Mouse (Mus musculus) embryonic fibroblast, embryonic 13.5 days (primary cell): ENCODE measurements around the gene Nkain2. TPM values are rescaled to one million over a fixed set of nuclear protein-coding genes. Genes with fewer than 3 reads are reported as not detected.

ENCODE experiments used
- H3K27ac ChIP-seq: 2 replicates; pipeline ENCODE4 v1.5.1; 2012; ENCODE audit warnings: low read length, control low read depth, inconsistent platforms; ENCODE audit not compliant: insufficient read depth
- H3K4me1 ChIP-seq: 2 replicates; pipeline ENCODE4 v1.6.1; 2011; ENCODE audit warnings: low read length; ENCODE audit not compliant: control insufficient read depth, insufficient read depth
- H3K4me3 ChIP-seq: 2 replicates; pipeline ENCODE4 v1.5.1; 2011; ENCODE audit warnings: mild to moderate bottlenecking, control low read depth, low read length; ENCODE audit not compliant: insufficient read depth
- CTCF ChIP-seq: IDR thresholded peaks from 2 replicates; pipeline ENCODE4 v1.5.1; 2011; ENCODE audit warnings: mild to moderate bottlenecking, control low read depth, low read length, moderate library complexity, borderline replicate concordance; ENCODE audit not compliant: insufficient read depth
- POLR2A ChIP-seq: IDR thresholded peaks from 2 replicates; pipeline ENCODE4 v1.6.1; 2011; ENCODE audit warnings: low read depth, mild to moderate bottlenecking, control low read depth, low read length, moderate library complexity
- polyA plus RNA-seq: library from polyadenylated mRNA; stranded (reverse); fragments of >200 nt; gene quantifications from 2 replicates; pipeline ENCODE4 v1.2.4, GENCODE M21; 2011; ENCODE audit warnings: low read depth; ENCODE audit not compliant: missing spikeins, insufficient read length

Gene Nkain2
- polyA plus RNA-seq, 1 experiment: not detected

DNA sequence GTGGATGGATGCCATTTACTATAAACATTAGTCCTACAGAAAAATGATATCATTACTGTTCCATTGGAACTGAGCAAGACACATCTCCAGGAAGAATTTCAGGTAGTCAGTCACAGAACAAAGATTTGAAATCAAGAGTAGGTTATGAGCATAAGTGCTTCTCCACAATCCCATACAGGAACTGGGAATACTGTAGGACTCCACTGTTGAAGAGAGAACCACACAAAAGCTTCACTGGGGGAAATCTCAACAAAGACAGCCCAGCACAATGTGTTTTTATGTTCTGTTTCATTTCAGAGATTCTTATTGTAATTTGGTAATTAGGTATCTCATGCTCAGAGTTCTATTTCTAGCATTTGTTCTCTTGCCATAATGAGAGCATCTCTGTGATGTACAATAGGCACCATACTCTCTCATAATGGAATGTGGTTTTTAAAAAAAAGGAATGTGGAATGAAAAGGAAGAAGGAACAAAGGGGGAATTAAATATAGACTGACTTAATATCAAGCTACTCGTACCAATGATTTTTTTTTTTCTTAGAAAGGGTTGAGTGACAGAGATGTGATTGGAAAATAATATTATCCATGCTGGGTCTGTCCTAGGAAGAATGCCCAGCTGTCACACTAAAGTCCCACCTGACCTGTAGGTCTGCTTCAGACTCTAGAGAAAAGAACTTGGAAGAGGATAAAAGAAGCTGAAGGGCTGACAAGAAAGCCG, 313.5 kb downstream of the Nkain2 start:
- Histone ChIP-seq H3K4me3 (no peak overlapping the region), H3K27ac (no peak overlapping the region), H3K4me1 (no peaks in the 10 kb centered on the region)
- TF ChIP-seq POLR2A: no peak
- no peak for TF ChIP-seq CTCF

DNA sequence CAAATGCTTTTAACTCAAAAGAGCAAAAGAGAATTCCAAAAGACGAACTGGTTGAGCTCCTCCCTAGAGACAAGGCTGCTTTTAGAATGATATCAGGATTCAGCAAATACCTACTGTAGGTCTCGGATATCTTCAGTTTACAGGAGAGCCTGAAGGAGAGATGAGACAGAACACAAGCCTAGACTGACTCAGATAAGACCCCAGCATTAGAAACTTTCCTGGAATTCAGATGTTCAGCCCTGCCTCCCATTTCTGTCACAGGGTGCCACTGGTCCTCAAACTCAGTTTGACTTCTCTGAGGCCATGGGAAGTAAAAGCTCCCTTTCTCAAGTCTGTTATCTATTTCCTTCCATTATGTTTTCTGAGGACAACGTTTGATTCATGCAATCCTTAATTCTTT, 332.6 kb downstream of the Nkain2 start:
- no peak overlapping the region for H3K4me3 ChIP-seq
- no peaks in the 10 kb centered on the region for H3K4me1 ChIP-seq
- TF ChIP-seq POLR2A: no peak
- no peak for TF ChIP-seq CTCF
- H3K27ac ChIP-seq: no peak overlapping the region

DNA sequence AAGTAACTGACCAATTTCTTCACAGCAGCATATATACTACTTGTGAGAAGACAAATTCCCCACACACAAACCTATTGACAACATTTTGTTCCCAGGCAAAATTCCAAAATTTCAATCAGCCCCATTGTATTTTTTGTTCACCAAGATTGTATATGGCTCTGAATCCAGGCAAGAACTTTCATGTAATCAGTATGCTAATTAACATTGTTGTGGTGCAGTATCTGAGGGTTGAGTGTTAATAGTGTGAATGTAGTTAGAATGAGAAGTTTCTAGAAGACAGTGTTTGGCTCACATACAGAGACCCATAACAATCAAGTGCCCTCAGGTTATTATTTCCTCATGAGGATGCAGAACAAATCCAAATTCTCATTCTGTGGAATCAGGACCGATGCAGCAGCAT, 354.2 kb downstream of the Nkain2 start:
- H3K4me3 ChIP-seq: no peak overlapping the region
- no peak overlapping the region for H3K27ac ChIP-seq
- no peaks in the 10 kb centered on the region for H3K4me1 ChIP-seq
- TF ChIP-seq CTCF (no peak), POLR2A (no peak)

DNA sequence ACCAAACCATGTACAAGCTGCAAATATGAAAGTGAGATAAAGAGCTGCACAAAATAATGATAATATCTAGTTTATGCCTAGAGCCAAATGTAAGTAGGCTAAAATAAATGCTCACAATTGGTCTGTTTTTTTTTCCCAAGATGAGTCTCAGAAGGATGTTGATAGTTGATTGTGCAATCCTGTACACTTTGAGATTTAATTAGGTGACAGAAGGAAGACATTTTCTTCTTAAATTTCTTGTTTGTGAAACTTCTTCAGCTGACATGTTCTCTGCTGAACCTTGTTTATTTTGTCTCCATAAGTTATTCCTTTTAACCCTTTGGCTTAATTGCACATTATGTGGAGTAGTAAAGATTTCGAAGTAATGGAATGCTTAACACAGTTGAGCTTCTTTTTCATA, 379.4 kb downstream of the Nkain2 start:
- Histone ChIP-seq H3K4me3 (no peak overlapping the region), H3K27ac (no peak overlapping the region), H3K4me1 (no peaks in the 10 kb centered on the region)
- TF ChIP-seq CTCF (no peak), POLR2A (no peak)

- no peak overlapping the region for H3K4me3 ChIP-seq
- H3K27ac ChIP-seq: no peak overlapping the region
- no peaks in the 10 kb centered on the region for H3K4me1 ChIP-seq
- TF ChIP-seq POLR2A: no peak
- no peak for TF ChIP-seq CTCF
Observed at GRCm38 (mm10) chr10:32494591-32495182, 395.6 kb downstream of the Nkain2 start.

GRCm38 (mm10) chr10:32493600-32493999, 396.7 kb downstream of the Nkain2 start:
- no peak overlapping the region for H3K4me3 ChIP-seq
- H3K4me1 ChIP-seq: no peaks in the 10 kb centered on the region
- no peak for TF ChIP-seq CTCF
- no peak for TF ChIP-seq POLR2A
- no peak overlapping the region for H3K27ac ChIP-seq

- H3K27ac ChIP-seq: no peak overlapping the region
- no peak overlapping the region for H3K4me3 ChIP-seq
- H3K4me1 ChIP-seq: no peaks in the 10 kb centered on the region
- TF ChIP-seq POLR2A (no peak), CTCF (no peak)
Observed at GRCm38 (mm10) chr10:32462726-32463125, 427.5 kb downstream of the Nkain2 start.

DNA sequence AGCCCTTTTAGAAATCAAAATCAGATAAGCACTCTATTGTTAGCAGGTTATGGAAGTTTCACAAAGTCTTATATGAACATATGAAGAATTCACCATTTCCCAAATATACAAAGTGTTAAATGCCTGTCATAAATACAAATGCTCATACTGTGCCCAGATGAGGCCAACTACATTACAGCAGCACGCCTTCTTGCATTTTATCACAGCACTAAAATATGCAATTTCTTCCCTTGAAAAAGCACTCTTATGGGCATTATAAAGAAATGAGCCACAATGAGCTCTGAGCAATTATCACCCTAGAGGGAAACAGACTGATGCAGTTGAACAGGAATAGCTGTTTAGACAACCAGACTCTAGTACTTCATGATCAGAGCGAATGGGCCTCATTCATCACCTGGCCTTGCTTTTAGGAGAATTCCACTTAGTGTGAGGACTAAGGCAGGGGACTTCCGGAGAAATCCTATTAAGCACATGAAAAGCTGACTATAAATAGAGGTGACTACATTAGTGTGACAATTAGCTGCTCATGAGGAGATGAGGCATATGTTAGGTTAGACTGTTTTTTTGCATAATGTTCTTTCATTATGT, 450.2 kb downstream of the Nkain2 start:
- no peaks in the 10 kb centered on the region for H3K4me1 ChIP-seq
- TF ChIP-seq CTCF (no peak), POLR2A (no peak)
- H3K27ac ChIP-seq: no peak overlapping the region
- no peak overlapping the region for H3K4me3 ChIP-seq

GRCm38 (mm10) chr10:32414228-32414627, 476.0 kb downstream of the Nkain2 start:
- TF ChIP-seq POLR2A: no peak
- no peak for TF ChIP-seq CTCF
- Histone ChIP-seq H3K27ac (no peak overlapping the region), H3K4me3 (no peak overlapping the region), H3K4me1 (no peaks in the 10 kb centered on the region)

DNA sequence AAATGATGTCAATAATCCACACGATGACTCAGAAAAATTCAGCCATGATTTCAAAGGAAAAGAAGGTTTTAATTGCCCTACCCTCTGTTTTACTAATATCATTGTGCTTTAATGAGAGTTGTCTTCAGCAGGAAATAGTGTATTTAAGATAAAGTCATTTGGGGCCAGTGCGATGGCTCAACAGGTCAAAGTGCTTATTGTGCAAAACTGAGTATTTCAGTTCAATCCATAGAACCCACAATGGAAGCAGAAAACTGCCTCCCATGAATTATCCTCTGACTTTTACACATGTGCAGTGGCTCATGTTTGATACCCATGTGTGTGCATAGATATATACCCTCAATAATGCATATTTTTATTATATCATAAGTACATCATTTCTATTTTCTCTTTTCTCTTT, 478.9 kb downstream of the Nkain2 start:
- no peak overlapping the region for H3K4me3 ChIP-seq

More for the DNA sequence above, 478.9 kb downstream of the Nkain2 start:
- no peak overlapping the region for H3K27ac ChIP-seq
- H3K4me1 ChIP-seq: no peaks in the 10 kb centered on the region
- TF ChIP-seq CTCF (no peak), POLR2A (no peak)
